Mouse (Mus musculus) heart, postnatal 14 days (tissue): Measurements from ENCODE around the gene Eml3. TPM values are rescaled to one million over a fixed set of nuclear protein-coding genes. Genes with fewer than 3 reads are reported as not detected.

ENCODE experiments used
- DNase-seq, 2 experiments: peaks; one replicate each; pipeline ENCODE4 v3.0.0; 2021 to 2022
- intact Hi-C: fragments of 180-260 bp; cut with DNase I; formaldehyde crosslinking; loops from one replicate; pipeline ENCODE4 v1.15.1; 2025
- microRNA-seq, 2 experiments: library from miRNA; unstranded; fragments of <30 nt; microRNA quantifications; one replicate each; pipeline ENCODE4 v1.2.0; 2021 to 2022
- total RNA-seq, 2 experiments: library from RNA; stranded (reverse); gene quantifications; 2 replicates each; pipeline ENCODE4 v1.2.3; 2021

The Eml3 gene
- total RNA-seq, 2 experiments from 2014 or later: 12.5 to 16.2 TPM

- intact Hi-C loops: no loop called here
- DNase-seq: peak in 1 of 2 experiments; percentile 43
Observed at GRCm38 (mm10) chr19:8981450-8982168, 52.3 kb downstream of the Eml3 start.

- intact Hi-C loops: no loop called here
- no peak for DNase-seq
Observed at GRCm38 (mm10) chr19:8982303-8983149, 53.2 kb downstream of the Eml3 start.

GRCm38 (mm10) chr19:8983150-8983650 lies 53.8 kb downstream of the Eml3 start:
- intact Hi-C loops: no loop called here
- peak; percentile 28 to 38 for DNase-seq

- intact Hi-C loops: no loop called here
- DNase-seq: peak; percentile 75 to 79
Observed at GRCm38 (mm10) chr19:8984255-8984868, 55.0 kb downstream of the Eml3 start.

- intact Hi-C loops: no loop called here
- no peak for DNase-seq
Observed at GRCm38 (mm10) chr19:8985891-8986290, 56.5 kb downstream of the Eml3 start.

- intact Hi-C loops: no loop called here
- DNase-seq: peak; percentile 39 to 69
Observed at GRCm38 (mm10) chr19:8987816-8988215, 58.5 kb downstream of the Eml3 start.

- peak in 1 of 2 experiments; percentile 31 for DNase-seq
- intact Hi-C loops: no loop called here
Observed at GRCm38 (mm10) chr19:8988346-8989065, 59.2 kb downstream of the Eml3 start.

- DNase-seq: peak; percentile 89 to 92
- intact Hi-C loops: no loop called here
Observed at GRCm38 (mm10) chr19:8989066-8989566, 59.8 kb downstream of the Eml3 start, which contains the start of gene Ahnak. Gene Ahnak (plus strand): TSS chr19:8989284.

GRCm38 (mm10) chr19:8989567-8990431 lies 60.4 kb downstream of the Eml3 start:
- intact Hi-C loops: no loop called here
- DNase-seq: peak; percentile 95 to 96

GRCm38 (mm10) chr19:8990432-8991102 lies 61.2 kb downstream of the Eml3 start:
- intact Hi-C loops: no loop called here

More at GRCm38 (mm10) chr19:8990432-8991102, 61.2 kb downstream of the Eml3 start:
- DNase-seq: peak in 1 of 2 experiments; percentile 44

Small RNA genes within 50 kb of the gene (microRNA-seq; reads per million reads assigned to microRNA genes)
- gene Mir5136: 0.12 to 0.27 reads per million in 2 experiments

Other genes starting within 250 kb of the Eml3 start
- 10 to 100 TPM; 39.8 to 50.9 TPM for gene Slc3a2, start 206.2 kb upstream of the Eml3 start, total RNA-seq
- 10 to 100 TPM; 19.1 to 20.1 TPM for gene Wdr74, start 193.7 kb upstream of the Eml3 start, total RNA-seq
- under 1 TPM in 1 of 2 experiments, not detected in 1; 0.95 TPM for gene 1700092M07Rik, start 188.8 kb upstream of the Eml3 start, total RNA-seq
- gene Stx5a, start 188.1 kb upstream of the Eml3 start, total RNA-seq: 10 to 100 TPM; 37.4 to 40.5 TPM
- gene Nxf1, start 172.5 kb upstream of the Eml3 start, total RNA-seq: 10 to 100 TPM; 59.3 to 59.5 TPM
- gene Tmem223, start 158.6 kb upstream of the Eml3 start, total RNA-seq: 100 to 1,000 TPM; 110 to 121 TPM
- gene Tmem179b, start 155.1 kb upstream of the Eml3 start, total RNA-seq: 10 to 100 TPM; 15.7 to 17.9 TPM
- gene Taf6l, start 143.1 kb upstream of the Eml3 start, total RNA-seq: 1 to 10 TPM; 7.2 to 8.9 TPM
- 10 to 100 TPM; 53.9 to 63.0 TPM for gene Polr2g, start 131.0 kb upstream of the Eml3 start, total RNA-seq
- 1 to 10 TPM; 1.2 to 2.3 TPM for gene Zbtb3, start 127.0 kb upstream of the Eml3 start, total RNA-seq
- 10 to 100 TPM; 15.1 to 15.4 TPM for gene Ttc9c, start 110.2 kb upstream of the Eml3 start, total RNA-seq
- 10 to 100 TPM; 48.5 to 51.1 TPM for gene Hnrnpul2, start 109.5 kb upstream of the Eml3 start, total RNA-seq
- not detected for gene AC129217.1, start 99.8 kb upstream of the Eml3 start, total RNA-seq
- gene Bscl2, start 92.1 kb upstream of the Eml3 start, total RNA-seq: 10 to 100 TPM; 21.3 to 28.0 TPM
- not detected for gene Gng3, start 90.4 kb upstream of the Eml3 start, total RNA-seq
- 1 to 10 TPM; 3.4 to 5.4 TPM for gene Lrrn4cl, start 78.8 kb upstream of the Eml3 start, total RNA-seq
- 100 to 1,000 TPM; 109 to 116 TPM for gene Ubxn1, start 58.1 kb upstream of the Eml3 start, total RNA-seq
- gene Uqcc3, start 48.6 kb upstream of the Eml3 start, total RNA-seq: 10 to 100 TPM; 53.3 to 53.8 TPM
- gene Lbhd1, start 45.8 kb upstream of the Eml3 start, total RNA-seq: 1 to 10 TPM; 3.9 to 6.1 TPM
- not detected for gene Gm49403, start 45.6 kb upstream of the Eml3 start, total RNA-seq
- gene 1810009A15Rik, start 40.7 kb upstream of the Eml3 start, total RNA-seq: 10 to 100 TPM; 16.0 to 16.4 TPM
- 1 to 10 TPM in 1 of 2 experiments, not detected in 1; 1.2 TPM for gene Gm49416, start 40.6 kb upstream of the Eml3 start, total RNA-seq
- gene Ints5, start 36.5 kb upstream of the Eml3 start, total RNA-seq: 10 to 100 TPM; 12.3 to 12.9 TPM
- 10 to 100 TPM; 60.6 to 63.7 TPM for gene Ganab, start 31.5 kb upstream of the Eml3 start, total RNA-seq
- 10 to 100 TPM; 37.1 to 38.0 TPM for gene B3gat3, start 9.2 kb upstream of the Eml3 start, total RNA-seq
- 10 to 100 TPM; 12.4 to 12.7 TPM for gene Rom1, start 196 bp upstream of the Eml3 start, total RNA-seq
- gene Mta2, start 12.3 kb downstream of the Eml3 start, total RNA-seq: 10 to 100 TPM; 42.1 to 44.8 TPM
- gene Tut1, start 24.3 kb downstream of the Eml3 start, total RNA-seq: 1 to 10 TPM; 7.6 TPM
- 100 to 1,000 TPM; 220 to 273 TPM for gene Eef1g, start 37.5 kb downstream of the Eml3 start, total RNA-seq
- 100 to 1,000 TPM; 288 to 310 TPM for gene Ahnak, start 59.7 kb downstream of the Eml3 start, total RNA-seq
- gene Scgb1a1, start 158.4 kb downstream of the Eml3 start, total RNA-seq: 100 to 1,000 TPM in 1 of 2 experiments, not detected in 1; 233 TPM
- 10 to 100 TPM; 20.0 to 29.3 TPM for gene Asrgl1, start 206.1 kb downstream of the Eml3 start, total RNA-seq